Mouse (Mus musculus) stomach, postnatal 0 days (tissue): ENCODE measurements around the gene Olfr1101.

Experiments
- CTCF ChIP-seq: IDR thresholded peaks from 2 replicates; pipeline ENCODE4 v1.5.1; 2016; ENCODE audit warnings: antibody characterized with exemption, low read depth, mild to moderate bottlenecking, moderate library complexity
- EP300 ChIP-seq: optimal IDR thresholded peaks from 2 replicates; pipeline ENCODE3; 2016; ENCODE audit warnings: antibody characterized with exemption

- TF ChIP-seq CTCF (no peak), EP300 (no peak)
Measured at GRCm38 (mm10) chr2:86991121-86991520, at the start of gene Olfr1101.
